Mouse (Mus musculus) C2C12 (cell line): ENCODE measurements around the gene Hist1h2be.

Experiments
- CTCF ChIP-seq: IDR thresholded peaks from one replicate; pipeline ENCODE4 v1.5.1; 2011; ENCODE audit not compliant: control insufficient read depth, insufficient read depth, insufficient read length
- MAX ChIP-seq: IDR thresholded peaks from one replicate; pipeline ENCODE4 v1.6.1; 2011; ENCODE audit warnings: mild to moderate bottlenecking, control low read depth
- MYOG ChIP-seq: IDR thresholded peaks from one replicate; pipeline ENCODE4 v1.6.1; 2011; ENCODE audit not compliant: control insufficient read depth, insufficient read length; ENCODE audit errors: extremely low read depth

- TF ChIP-seq MAX (no peak), CTCF (no peak), MYOG (no peak)
These were observed 730 bp downstream of the Hist1h2be start for GRCm38 (mm10) chr13:23620056-23620732.
